9 mouse cellular contexts compared by ENCODE assay signal in the genomic region with DNA sequence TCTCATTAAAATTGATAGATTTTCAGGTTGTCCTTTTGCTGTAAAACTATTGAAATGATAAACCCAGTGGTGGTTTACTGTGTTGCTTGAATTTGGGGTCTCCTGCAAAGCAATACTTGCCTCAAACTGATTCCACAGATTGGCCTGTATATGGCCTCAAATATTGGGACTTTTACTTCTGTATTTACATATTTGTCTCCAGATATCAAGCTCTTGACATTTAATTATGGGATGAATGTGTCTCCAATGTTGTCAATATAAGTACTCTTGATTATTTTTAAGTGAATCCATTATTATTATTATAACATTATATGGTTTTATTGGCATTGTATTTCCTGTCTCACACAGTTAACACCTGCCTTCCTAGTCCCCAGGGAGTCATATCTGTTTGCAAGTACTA. TPM values are rescaled to one million over a fixed set of nuclear protein-coding genes. Genes with fewer than 3 reads are reported as not detected.
DNase-seq lines count a peak whose midpoint lies in the region; ATAC-seq and TF ChIP-seq lines count a peak whose summit lies in the region.
"Had no signal": no experiment of that assay in that cellular context is flagged by ENCODE, and none has a peak within 500 bp of the region (broad histone marks: within the 10 kb centered on the region; RNA-seq: fewer than 3 reads in every experiment).

No protein-coding gene starts in this region.

- no peak overlapping the region for H3K27ac ChIP-seq in heart, embryonic 12.5 days (ENCODE audit: poor library complexity, severe bottlenecking)
- no peak overlapping the region for H3K27ac ChIP-seq in hindbrain, embryonic 12.5 days
- peak overlapping the region; percentile 97 for H3K27ac ChIP-seq in midbrain, embryonic 10.5 days (replicated peaks)

- H3K9ac ChIP-seq in heart, embryonic 12.5 days: peak overlapping the region; percentile 87
- H3K9ac ChIP-seq in hindbrain, embryonic 12.5 days: peak overlapping the region; percentile 85

- peak overlapping the region; percentile 99 for H3K4me3 ChIP-seq in heart, embryonic 12.5 days
- peak overlapping the region; percentile 82 for H3K4me3 ChIP-seq in G1E (ENCODE audit: low read depth, low read length)
- H3K4me3 ChIP-seq in hindbrain, embryonic 12.5 days: peak overlapping the region; percentile 92
- peak overlapping the region; percentile 94 for H3K4me3 ChIP-seq in midbrain, embryonic 10.5 days

- no peak for ATAC-seq in heart, embryonic 12.5 days (ENCODE audit: insufficient number of reproducible peaks, low FRiP score)
- no peak for ATAC-seq in G1E (ENCODE audit: extremely low read depth, insufficient number of reproducible peaks, low FRiP score, poor library complexity, severe bottlenecking)
- no peak for ATAC-seq in hindbrain, embryonic 12.5 days (ENCODE audit: low FRiP score)

- peak overlapping the region; percentile 80 for H3K4me2 ChIP-seq in heart, embryonic 12.5 days
- H3K4me2 ChIP-seq in hindbrain, embryonic 12.5 days (replicated peaks): peak overlapping the region; percentile 88

- H3K9me3 ChIP-seq in heart, embryonic 12.5 days (replicated peaks): no peaks in the 10 kb centered on the region
- H3K9me3 ChIP-seq in G1E (replicated peaks): no peaks in the 10 kb centered on the region
- no peaks in the 10 kb centered on the region for H3K9me3 ChIP-seq in hindbrain, embryonic 12.5 days (replicated peaks)
- no peaks in the 10 kb centered on the region for H3K9me3 ChIP-seq in midbrain, embryonic 10.5 days (replicated peaks)

- peaks cover 20% of the 10 kb centered on the region for H3K4me1 ChIP-seq in heart, embryonic 12.5 days (replicated peaks)
- H3K4me1 ChIP-seq in G1E (ENCODE audit: insufficient read depth, low read depth, low read length): peaks cover 48% of the 10 kb centered on the region
- peaks cover 22% of the 10 kb centered on the region for H3K4me1 ChIP-seq in hindbrain, embryonic 12.5 days
- H3K4me1 ChIP-seq in midbrain, embryonic 10.5 days: peaks cover 33% of the 10 kb centered on the region

- H3K27me3 ChIP-seq in heart, embryonic 12.5 days (replicated peaks): no peaks in the 10 kb centered on the region
- no peaks in the 10 kb centered on the region for H3K27me3 ChIP-seq in G1E (ENCODE audit: insufficient read depth, low read length)
- H3K27me3 ChIP-seq in hindbrain, embryonic 12.5 days: no peaks in the 10 kb centered on the region
- no peaks in the 10 kb centered on the region for H3K27me3 ChIP-seq in midbrain, embryonic 10.5 days (ENCODE audit: low read depth, poor library complexity, severe bottlenecking)

- peaks cover 41% of the 10 kb centered on the region for H3K36me3 ChIP-seq in heart, embryonic 12.5 days
- peaks cover 58% of the 10 kb centered on the region for H3K36me3 ChIP-seq in G1E (replicated peaks)
- H3K36me3 ChIP-seq in hindbrain, embryonic 12.5 days: peaks cover 37% of the 10 kb centered on the region
- H3K36me3 ChIP-seq in midbrain, embryonic 10.5 days: peaks cover 53% of the 10 kb centered on the region

- intact Hi-C loops in heart, postnatal 14 days (cut with DNase I): no loop called here
- intact Hi-C loops in gastrocnemius, postnatal 14 days (cut with DNase I; ENCODE audit: low total_unique reads): no loop called here

- no peak for DNase-seq in heart, postnatal 14 days
- DNase-seq in G1E (ENCODE audit: low spot score): no peak
- DNase-seq in midbrain, embryonic 10.5 days (ENCODE audit: low spot score): no peak
- no peak for DNase-seq in right cerebral cortex, postnatal 10 days (ENCODE audit: low spot score in 2 of 2)
- DNase-seq in gastrocnemius, postnatal 14 days: no peak
- DNase-seq in thymus, postnatal 14 days: no peak
- DNase-seq: kidney, postnatal 10 days had no signal

- no peak for TF ChIP-seq CTCF in G1E (IDR thresholded peaks at IDR 0.05; ENCODE audit: low read depth, low read length)

RNA-seq across cellular contexts. Expression of a gene that starts 1.2 kb away (rescaled TPM):
- polyA plus RNA-seq in heart, embryonic 12.5 days (2016; fragmentation: Nextera tagmentation; extraction: Ambion mirVana): 801 and 832 TPM in 2 replicates
- total RNA-seq in heart, postnatal 14 days (2021): 100 to 1,000 TPM; 461 to 503 TPM
- total RNA-seq in G1E (2014; fragmentation: Nextera tagmentation): 7,560 and 7,833 TPM in 2 replicates
- 2,308 and 2,582 TPM in 2 replicates for total RNA-seq in G1E (2017)
- 506 and 513 TPM in 2 replicates for polyA plus RNA-seq in G1E (2012)
- polyA plus RNA-seq in hindbrain, embryonic 12.5 days (2016; fragmentation: Nextera tagmentation; extraction: Ambion mirVana): 811 and 819 TPM in 2 replicates
- 1,053 and 1,229 TPM in 2 replicates for polyA plus RNA-seq in midbrain, embryonic 10.5 days (2016; fragmentation: Nextera tagmentation; extraction: Ambion mirVana)
- total RNA-seq in gastrocnemius, postnatal 14 days (2021): 100 to 1,000 TPM; 594 to 710 TPM

RNA-seq across cellular contexts. Expression of a gene that starts 1.4 kb away (rescaled TPM):
- polyA plus RNA-seq in heart, embryonic 12.5 days (2016; fragmentation: Nextera tagmentation; extraction: Ambion mirVana): 28.0 and 28.6 TPM in 2 replicates
- 1 to 10 TPM; 1.9 to 3.8 TPM for total RNA-seq in heart, postnatal 14 days (2021)
- 163 and 180 TPM in 2 replicates for total RNA-seq in G1E (2014; fragmentation: Nextera tagmentation)
- 189 and 202 TPM in 2 replicates for total RNA-seq in G1E (2017)
- 9.1 and 14.2 TPM in 2 replicates for polyA plus RNA-seq in G1E (2012)
- 19.6 and 21.8 TPM in 2 replicates for polyA plus RNA-seq in hindbrain, embryonic 12.5 days (2016; fragmentation: Nextera tagmentation; extraction: Ambion mirVana)
- polyA plus RNA-seq in midbrain, embryonic 10.5 days (2016; fragmentation: Nextera tagmentation; extraction: Ambion mirVana): 42.6 and 42.8 TPM in 2 replicates
- 1 to 10 TPM; 1.9 to 2.1 TPM for total RNA-seq in gastrocnemius, postnatal 14 days (2021)

RNA-seq across cellular contexts. Expression of a gene that starts 4.7 kb away (rescaled TPM):
- 21.9 and 23.0 TPM in 2 replicates for polyA plus RNA-seq in heart, embryonic 12.5 days (2016; fragmentation: Nextera tagmentation; extraction: Ambion mirVana)
- total RNA-seq in heart, postnatal 14 days (2021): 10 to 100 TPM; 20.0 to 22.9 TPM
- 14.0 and 18.8 TPM in 2 replicates for total RNA-seq in G1E (2014; fragmentation: Nextera tagmentation)
- 40.4 and 45.1 TPM in 2 replicates for total RNA-seq in G1E (2017)
- polyA plus RNA-seq in G1E (2012): 1.8 and 4.4 TPM in 2 replicates
- polyA plus RNA-seq in hindbrain, embryonic 12.5 days (2016; fragmentation: Nextera tagmentation; extraction: Ambion mirVana): 32.2 and 36.2 TPM in 2 replicates
- polyA plus RNA-seq in midbrain, embryonic 10.5 days (2016; fragmentation: Nextera tagmentation; extraction: Ambion mirVana): 40.0 and 42.3 TPM in 2 replicates
- 10 to 100 TPM; 15.6 to 16.4 TPM for total RNA-seq in gastrocnemius, postnatal 14 days (2021)

RNA-seq across cellular contexts. Expression of a gene that starts 57.4 kb away (rescaled TPM):
- 0.14 TPM in 1 of 2 replicates, not detected in the other for polyA plus RNA-seq in heart, embryonic 12.5 days (2016; fragmentation: Nextera tagmentation; extraction: Ambion mirVana)
- under 1 TPM; 0.14 to 0.29 TPM for total RNA-seq in heart, postnatal 14 days (2021)
- total RNA-seq in G1E (2014; fragmentation: Nextera tagmentation) (not detected in 2 replicates), G1E (2017) (0.12 TPM in 1 of 2 replicates, not detected in the other)
- not detected in 2 replicates for polyA plus RNA-seq in G1E (2012)
- not detected in 2 replicates for polyA plus RNA-seq in hindbrain, embryonic 12.5 days (2016; fragmentation: Nextera tagmentation; extraction: Ambion mirVana)
- polyA plus RNA-seq in midbrain, embryonic 10.5 days (2016; fragmentation: Nextera tagmentation; extraction: Ambion mirVana): 0.14 TPM in 1 of 2 replicates, not detected in the other
- under 1 TPM in 1 of 2 experiments, not detected in 1; 0.18 TPM for total RNA-seq in gastrocnemius, postnatal 14 days (2021)
